Mouse (Mus musculus): Measurements from ENCODE around the gene Ubd.
"Not testable (repeated sequence)": the region's sequence is repeated elsewhere in the genome, so short reads cannot be mapped to it uniquely, and the experiment has no call there.

Ubd gene

DNA sequence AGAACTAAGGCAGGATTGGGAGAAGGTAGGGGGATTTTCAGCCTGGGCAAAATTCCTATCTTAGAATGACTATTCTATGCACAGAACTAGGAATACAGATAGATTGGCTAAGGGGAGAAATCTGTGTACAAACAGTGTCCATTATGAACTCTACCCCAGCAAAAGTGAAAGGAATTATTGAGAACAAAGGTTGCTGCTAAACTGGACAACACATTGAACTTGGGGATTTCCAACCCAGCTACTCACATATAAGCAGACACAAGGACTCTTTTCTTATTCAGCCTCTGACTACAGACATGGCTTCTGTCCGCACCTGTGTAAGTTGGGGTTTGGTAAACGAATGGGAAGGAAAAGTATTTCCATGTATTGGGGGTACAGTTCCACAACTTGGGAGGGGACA lies at the start of gene Ubd:
Gene Ubd, plus strand, starts transcription at position 237 of the 400 bp plus-strand sequence.
- no peak for DNase-seq (ENCODE audit: low read depth, low spot score)

DNA sequence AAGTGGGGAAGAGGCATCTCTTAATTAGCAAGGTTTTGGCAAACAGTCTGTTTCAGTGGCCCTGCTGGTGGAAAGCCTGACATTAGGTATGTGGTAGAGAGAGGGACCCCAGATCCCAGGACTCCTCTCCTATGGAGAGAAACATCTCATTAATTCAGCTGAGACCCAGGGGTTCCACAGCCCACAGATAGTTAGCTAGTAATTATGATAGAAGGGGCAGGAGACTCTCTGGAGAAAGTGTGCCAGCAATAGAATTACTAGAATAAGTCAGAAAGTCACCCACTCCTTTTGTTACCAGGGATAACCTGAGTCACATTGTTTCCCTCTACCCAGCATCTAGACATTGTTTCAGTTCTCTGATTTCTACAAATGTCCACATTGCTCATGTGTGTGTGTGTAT lies 32.3 kb upstream of the Ubd start, which contains the start of gene Olfr93:
Gene Olfr93, minus strand, starts transcription at position 101 of the 400 bp plus-strand sequence.
- no peak for DNase-seq (ENCODE audit: low read depth, low spot score)

DNA sequence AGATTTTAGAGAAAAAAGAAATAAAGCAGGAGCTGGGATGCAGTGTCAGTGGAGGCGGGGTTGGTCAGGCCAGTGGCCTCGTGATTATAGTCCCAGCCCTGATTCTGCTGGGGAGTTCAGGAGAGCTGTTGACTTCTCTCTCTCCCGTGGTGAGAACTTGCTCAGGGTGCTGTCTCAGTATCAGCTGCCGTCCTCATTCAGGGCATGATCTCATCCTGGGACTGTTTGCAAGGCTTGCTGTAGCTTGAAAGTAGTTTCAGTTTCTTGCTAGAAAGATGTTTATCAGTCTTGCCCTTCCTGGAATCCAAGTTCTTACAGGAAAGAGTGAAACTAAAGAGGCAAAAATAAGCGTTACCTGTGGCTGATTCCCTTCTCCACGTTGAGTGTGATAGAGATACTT lies 8.2 kb upstream of the Ubd start:
- DNase-seq (ENCODE audit: low read depth, low spot score) = no peak

DNA sequence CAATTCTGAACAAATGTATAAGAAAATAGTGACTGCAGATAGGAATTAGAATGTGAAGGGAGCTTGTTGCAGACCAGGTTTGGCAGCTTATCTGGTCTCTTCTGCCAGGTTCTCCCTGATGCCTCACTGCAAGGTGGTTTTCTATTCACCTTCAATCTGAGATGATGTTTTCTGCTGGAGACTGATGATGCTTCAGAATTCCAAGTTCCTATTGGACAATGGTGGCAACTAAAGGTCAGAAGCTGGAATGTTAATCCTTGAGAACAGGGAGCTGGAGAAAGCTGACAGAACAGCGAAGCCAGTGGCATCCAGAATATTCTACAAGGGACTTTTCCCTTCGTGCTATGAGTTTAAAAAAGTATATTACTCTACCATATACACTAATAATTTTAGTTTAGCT lies 3.0 kb upstream of the Ubd start:
- DNase-seq (ENCODE audit: low read depth, low spot score) = no peak

DNA sequence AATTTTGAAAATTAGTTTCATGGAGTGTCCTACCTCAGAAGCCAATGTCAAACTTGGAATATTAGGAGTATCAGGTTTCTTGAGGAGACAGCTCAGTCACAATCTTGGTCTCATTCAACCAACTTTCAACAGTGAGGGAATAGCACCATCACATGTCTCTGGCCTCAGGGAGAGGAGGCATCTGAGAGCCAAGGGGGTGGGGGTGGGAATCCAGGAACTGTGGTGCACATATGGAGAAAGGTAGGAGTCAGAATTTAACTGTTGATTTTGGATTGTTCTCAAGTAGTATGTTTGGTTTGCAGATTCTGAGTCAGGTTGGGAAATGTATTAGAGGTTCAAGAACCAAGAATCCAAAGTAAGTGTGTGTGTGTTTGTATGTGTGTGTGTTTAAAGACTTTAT lies 660 bp upstream of the Ubd start:
- no peak for DNase-seq (ENCODE audit: low read depth, low spot score)

DNA sequence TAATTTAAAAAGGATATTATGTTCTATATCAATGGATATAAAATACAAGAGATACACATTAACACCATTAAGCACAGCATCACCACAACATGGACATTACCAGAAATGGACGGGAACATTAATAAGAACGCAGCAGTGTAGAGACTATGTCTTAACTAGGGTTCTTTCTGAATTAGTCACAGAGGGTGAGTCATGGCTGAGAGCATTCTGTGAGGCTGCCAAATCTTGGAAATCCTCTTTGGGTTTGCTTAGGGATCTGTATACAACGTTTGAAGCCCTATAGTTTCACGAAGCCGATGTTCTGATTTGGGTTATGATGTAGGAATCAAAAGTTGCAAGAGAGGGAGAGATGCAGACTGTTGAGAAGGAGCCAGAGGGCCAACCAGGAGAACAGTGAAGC lies 1.1 kb downstream of the Ubd start:
- DNase-seq (ENCODE audit: low read depth, low spot score) = no peak

DNA sequence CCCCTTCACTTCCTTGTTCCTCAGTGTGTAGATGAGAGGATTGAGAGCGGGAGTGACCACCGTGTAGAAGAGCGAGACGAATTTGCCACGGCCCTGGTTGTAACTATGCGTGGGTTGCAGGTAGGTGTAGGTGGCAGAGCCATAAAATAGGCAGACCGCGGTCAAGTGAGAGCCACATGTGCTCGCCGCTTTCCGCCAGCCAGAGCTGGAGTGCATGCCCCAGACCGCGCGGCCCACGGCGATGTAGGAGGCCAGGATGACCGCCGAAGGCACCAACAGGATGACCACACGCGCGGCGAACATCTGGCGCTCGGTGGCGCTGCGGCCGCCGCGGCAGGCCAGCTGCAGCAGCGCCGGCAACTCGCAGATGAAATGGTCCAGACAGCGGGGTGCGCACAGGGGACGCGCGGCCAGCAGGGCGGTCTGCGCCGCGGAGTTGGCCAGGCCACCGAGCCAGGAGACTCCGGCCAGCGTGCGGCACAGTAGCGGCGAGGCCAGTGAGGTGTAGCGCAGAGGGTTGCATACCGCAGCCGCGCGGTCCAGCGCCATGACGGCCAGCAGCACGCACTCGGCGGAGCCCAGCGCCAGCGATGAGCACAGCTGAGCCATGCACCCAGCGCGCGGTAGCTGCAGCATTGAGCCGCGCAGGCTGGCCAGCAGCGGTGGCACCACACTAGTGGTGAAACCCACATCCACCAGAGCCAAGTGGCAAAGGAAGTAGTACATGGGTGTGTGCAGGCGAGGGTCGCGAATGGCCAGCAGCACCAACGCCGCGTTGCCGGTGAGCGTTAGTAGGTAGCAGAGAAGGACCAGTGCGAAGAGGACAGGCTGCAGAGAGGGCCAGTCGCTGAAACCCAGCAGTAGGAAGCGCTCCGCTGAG lies 3.4 kb downstream of the Ubd start:
- DNase-seq (ENCODE audit: low read depth, low spot score) = no peak

DNA sequence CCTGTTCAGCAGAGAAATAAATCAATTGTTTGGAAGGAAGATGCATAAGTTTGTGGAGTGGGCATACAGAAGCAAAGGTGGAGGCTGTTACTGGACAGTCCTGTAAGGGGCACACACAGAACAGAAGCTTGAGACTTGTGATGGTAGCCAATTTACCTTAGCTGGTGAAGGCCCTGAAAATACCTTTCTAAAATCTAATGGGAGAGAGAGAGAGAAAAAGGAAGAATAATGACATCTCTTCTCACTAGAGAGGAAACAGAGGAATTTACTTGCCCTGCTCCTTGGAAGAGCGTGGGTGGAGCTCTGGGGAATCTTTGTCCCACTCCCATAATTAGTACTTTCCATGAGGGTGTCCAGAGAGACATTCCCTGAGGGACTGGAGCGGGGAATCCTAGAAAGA lies 7.2 kb downstream of the Ubd start, which contains the start of gene Olfr94:
Gene Olfr94, minus strand, starts transcription at position 101 of the 400 bp plus-strand sequence.
- DNase-seq (ENCODE audit: low read depth, low spot score) = no peak

DNA sequence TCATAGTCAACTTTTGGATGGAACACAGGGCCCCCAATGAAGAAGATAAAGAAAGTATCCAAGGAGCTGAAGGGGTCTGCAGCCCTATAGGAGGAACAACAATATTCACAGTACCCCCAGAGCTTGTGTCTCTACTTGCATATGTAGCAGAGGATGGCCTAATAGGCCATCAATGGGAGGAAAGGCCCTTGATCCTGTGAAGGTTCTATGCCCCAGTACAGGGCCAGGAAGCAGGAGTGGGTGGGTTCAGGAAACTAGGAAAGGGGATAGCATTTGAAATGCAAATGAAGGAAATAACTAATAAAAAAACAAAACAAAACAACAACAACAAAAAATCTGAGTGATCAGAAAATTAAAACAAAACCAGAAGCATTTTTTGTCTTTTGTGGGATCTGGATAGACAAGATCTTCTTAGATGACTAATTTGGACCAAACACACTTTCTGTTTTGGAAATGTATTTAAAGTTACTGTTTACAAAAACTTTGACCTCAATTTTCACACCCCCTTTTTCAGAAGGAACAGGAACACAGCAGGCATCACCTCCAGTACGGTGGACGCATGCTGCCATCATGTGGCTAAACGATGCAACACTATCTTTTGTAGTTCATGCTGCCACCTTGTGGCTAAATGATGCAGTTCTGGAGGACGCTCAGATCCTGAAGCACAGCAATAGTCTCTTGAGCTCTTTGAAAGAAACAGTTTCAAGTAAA lies 9.7 kb downstream of the Ubd start:
- peak; percentile 84 for DNase-seq (ENCODE audit: low read depth, low spot score)

DNA sequence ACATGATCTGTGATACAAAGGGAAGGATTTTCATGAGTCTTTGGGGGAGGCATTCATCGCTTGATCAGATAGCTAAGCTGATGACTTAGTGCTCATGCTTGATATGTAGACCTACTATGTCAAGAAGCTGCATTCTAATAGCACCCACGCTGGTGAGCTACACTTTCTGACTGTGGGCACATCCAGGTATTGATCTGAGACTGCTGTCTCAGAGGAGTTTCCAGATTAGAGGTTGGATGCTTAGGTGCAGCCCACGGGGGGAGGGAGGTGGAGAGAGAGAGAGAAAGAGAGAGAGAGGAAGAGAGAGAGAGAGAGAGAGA lies 10.2 kb downstream of the Ubd start:
- DNase-seq (ENCODE audit: low read depth, low spot score) = no peak

DNA sequence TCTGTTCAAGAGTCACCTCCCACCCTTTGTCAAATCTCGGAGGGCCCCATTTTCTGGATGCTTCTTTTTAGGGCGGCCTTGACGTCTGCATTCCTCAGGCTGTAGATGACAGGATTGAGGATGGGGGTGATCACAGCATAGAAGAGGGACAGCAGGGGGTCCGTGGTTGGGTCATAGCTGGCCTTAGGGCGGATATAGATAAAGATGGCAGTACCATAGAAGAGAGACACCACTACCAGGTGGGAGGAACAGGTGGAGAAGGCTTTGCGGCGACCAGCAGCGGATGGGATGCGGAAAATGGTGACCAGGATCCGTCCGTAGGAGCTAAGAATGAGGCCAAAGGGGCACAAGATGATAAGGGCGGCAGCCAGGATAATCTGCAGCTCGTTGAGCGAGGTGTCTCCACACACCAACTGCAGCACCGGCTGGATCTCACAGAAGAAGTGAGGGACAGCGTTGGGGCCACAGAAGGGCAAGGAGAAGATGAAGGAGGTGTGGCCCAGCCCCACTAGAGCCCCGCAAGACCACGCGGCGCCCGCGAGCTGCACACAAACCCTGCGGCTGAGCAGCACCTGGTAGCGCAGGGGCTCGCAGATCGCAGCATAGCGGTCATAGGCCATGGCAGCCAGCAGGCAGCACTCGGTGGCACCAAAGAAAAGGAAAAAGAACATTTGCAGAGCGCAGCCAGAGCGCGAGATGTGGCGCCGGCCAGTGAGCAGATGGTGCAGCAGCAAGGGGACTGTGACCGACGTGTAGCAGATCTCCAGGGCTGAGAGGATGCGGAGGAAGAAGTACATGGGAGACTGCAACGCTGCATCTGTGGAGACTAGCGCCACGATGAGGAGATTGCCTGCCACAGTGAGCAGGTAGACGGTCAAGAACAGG lies 17.4 kb downstream of the Ubd start:
- no peak for DNase-seq (ENCODE audit: low read depth, low spot score)

DNA sequence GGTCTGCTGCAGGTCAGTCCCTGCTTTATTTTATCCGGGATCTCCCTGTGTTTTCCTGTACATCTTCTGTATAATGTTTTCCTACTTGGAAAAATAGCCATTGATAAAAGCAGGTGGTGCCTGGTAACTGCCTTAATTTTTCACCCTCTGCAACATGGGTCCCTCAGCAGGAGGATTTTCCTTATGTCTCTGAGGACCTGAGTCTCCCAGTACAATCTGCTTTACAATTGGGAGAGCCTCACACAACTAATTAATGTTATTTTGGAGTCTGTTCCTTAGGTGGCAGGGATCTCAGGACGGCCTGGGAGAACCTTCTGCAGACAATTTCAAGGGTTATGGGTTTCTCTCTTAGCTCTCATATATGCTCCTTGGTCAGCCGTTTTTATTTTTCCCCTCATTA lies 19.3 kb downstream of the Ubd start, which contains the start of gene Olfr95:
Gene Olfr95, minus strand, starts transcription at position 101 of the 400 bp plus-strand sequence.
- DNase-seq (ENCODE audit: low read depth, low spot score) = no peak

DNA sequence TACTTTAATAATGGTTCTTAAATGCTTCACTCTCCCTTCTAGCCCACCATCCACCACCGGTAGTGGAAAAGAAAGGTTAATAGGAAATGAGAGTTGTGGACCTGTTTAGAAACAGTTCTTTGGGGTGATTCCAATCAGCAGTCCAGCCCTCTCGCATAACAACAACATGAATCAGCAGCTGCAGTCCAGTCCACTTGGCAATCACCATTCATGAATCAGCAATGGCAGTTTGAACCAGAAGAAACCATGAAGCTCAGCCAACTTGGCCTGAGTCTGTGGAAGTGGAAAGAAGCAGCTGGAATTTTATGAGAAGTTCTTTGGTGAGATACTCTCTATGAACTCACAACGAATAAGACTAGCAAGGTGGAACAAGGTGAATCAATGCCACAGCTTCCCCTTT lies 24.8 kb downstream of the Ubd start:
- no peak for DNase-seq (ENCODE audit: low read depth, low spot score)

DNA sequence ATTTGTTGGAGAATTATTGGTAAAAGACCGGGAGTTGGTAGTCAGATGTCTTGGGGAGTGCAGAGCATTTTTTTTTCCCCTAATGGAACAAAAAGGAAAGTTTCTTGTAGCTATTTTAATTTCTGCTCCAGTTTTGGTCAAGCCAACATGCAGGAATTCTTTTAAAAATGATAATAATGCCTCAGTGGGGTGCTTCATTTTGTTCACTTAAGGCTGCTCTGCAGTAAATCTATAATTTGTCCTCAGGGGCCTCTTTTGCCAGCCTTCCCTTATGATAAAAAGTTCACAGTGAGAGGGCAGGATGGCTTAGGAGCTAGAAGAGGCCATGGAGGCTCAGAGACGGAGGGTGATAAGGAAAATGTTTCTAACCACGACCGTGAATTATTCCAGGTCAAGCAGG lies 26.2 kb downstream of the Ubd start, which contains the start of gene Olfr96:
Gene Olfr96, plus strand, starts transcription at position 301 of the 400 bp plus-strand sequence.
- DNase-seq (ENCODE audit: low read depth, low spot score) = no peak

DNA sequence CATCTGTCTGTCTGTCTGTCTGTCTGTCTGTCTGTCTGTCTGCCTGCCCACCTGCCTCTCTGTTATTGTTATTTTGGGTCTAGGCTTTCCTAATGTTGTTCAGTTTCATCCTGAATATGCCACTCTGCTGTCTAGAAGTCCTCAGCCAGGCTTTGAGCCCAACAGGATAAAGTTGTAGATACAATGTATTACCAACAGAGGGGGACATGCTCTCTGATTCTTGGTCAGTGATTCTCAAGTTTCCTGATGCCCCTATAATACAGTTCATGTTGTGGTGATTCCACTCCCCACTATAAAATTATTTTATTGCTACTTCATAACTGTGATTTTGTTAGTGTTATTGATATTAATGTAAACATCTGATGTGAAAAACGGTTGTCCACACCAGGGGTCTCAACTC lies 28.2 kb downstream of the Ubd start:
- no peak for DNase-seq (ENCODE audit: low read depth, low spot score)

DNA sequence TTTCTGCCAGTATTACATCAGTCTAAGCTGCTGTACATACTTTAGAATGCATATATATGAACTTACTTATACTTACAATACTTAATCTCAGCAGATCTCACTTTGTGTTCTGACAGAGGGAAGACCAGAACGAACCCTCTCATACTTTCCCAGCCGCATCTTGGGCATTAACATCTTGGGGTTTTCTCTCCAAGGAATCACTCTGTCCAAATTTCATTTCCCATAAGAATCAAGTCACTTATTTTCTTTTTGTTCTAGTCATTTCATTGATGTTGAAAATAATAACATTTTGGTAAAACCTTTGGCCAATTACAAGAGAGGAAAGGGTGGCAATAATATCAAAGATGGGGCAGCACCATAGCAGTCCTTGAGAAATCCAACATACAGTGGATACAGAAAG lies 43.5 kb downstream of the Ubd start, which contains the start of gene Olfr97:
Gene Olfr97, minus strand, starts transcription at position 101 of the 400 bp plus-strand sequence.
- not testable (repeated sequence) for DNase-seq (ENCODE audit: low read depth, low spot score)

DNA sequence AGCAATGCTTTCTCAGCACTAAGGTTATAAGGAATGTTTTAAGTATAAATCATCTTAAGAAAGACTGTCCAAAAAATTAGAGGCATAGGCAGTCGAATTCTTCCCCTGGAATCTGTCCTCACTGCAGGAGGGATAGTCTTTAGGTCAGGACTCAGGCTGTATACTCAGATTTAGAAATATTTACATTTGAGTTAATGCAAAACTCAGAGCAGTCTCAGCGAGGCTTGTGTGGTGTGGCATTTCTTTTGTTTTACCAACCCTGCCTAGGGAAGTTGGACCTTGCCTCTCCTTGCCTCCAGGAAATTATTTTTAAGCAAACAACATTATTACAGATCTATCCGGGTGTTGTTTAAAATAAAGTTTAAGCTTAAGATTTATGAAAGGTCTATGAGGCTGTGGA lies 48.5 kb downstream of the Ubd start:
- no peak for DNase-seq (ENCODE audit: low read depth, low spot score)

Data from CD4-positive, CD25-positive, alpha-beta regulatory T cell, adult 2 months (primary cell).